Mouse (Mus musculus) neural tube, embryonic 15.5 days (tissue): Measurements from ENCODE around the gene 2010111I01Rik. TPM values are rescaled to one million over a fixed set of nuclear protein-coding genes. Genes with fewer than 3 reads are reported as not detected.

Source experiments
- ATAC-seq: fragments of 200-750 bp; cut with Nextera tagmentation; 2 replicates; pipeline ENCODE4 v1.8.0; 2017; ENCODE audit warnings: mild to moderate bottlenecking, moderate TSS enrichment, moderate library complexity; ENCODE audit not compliant: low FRiP score
- H3K27ac ChIP-seq: fragments of 300-500 bp; sonication (generic); replicated peaks from 2 replicates; pipeline ENCODE4 v1.5.1; 2015; ENCODE audit warnings: mild to moderate bottlenecking, inconsistent platforms
- H3K27me3 ChIP-seq: fragments of 300-500 bp; sonication (generic); replicated peaks from 2 replicates; pipeline ENCODE4 v1.6.1; 2015; ENCODE audit warnings: inconsistent platforms
- H3K36me3 ChIP-seq: fragments of 300-500 bp; sonication (generic); 2 replicates; pipeline ENCODE4 v1.6.1; 2015; ENCODE audit warnings: inconsistent platforms
- H3K4me1 ChIP-seq: fragments of 300-500 bp; sonication (generic); 2 replicates; pipeline ENCODE4 v1.6.1; 2015; ENCODE audit warnings: inconsistent platforms
- H3K4me2 ChIP-seq: fragments of 300-500 bp; sonication (generic); 2 replicates; pipeline ENCODE4 v1.6.1; 2015; ENCODE audit warnings: inconsistent platforms, mild to moderate bottlenecking, moderate library complexity
- H3K4me3 ChIP-seq: fragments of 300-500 bp; sonication (generic); replicated peaks from 2 replicates; pipeline ENCODE4 v1.5.1; 2015; ENCODE audit warnings: mild to moderate bottlenecking, inconsistent platforms
- H3K9ac ChIP-seq: fragments of 300-500 bp; sonication (generic); replicated peaks from 2 replicates; pipeline ENCODE4 v1.6.1; 2015; ENCODE audit warnings: mild to moderate bottlenecking, inconsistent platforms
- H3K9me3 ChIP-seq: fragments of 300-500 bp; sonication (generic); replicated peaks from 2 replicates; pipeline ENCODE4 v1.6.1; 2016; ENCODE audit warnings: inconsistent platforms
- WGBS: fragments of 180-500 bp; shearing (Covaris S2); methylation state at CpG from one replicate; pipeline ENCODE4 v1.1.7; 2015; ENCODE audit warnings: mixed read lengths; 5-methylcytosine and 5-hydroxymethylcytosine counted together
- polyA plus RNA-seq: library from polyadenylated mRNA; unstranded; fragments of >200 nt; fragmentation: Nextera tagmentation; extraction: Ambion mirVana; gene quantifications from 2 replicates; pipeline ENCODE4 v1.2.1, GENCODE M21; 2015

The 2010111I01Rik gene
- polyA plus RNA-seq, 1 experiment from 2014 or later = 36.1 TPM

GRCm38 (mm10) chr13:63032958-63033357, 68.3 kb downstream of the 2010111I01Rik start:
- Histone ChIP-seq H3K4me2 (no peak overlapping the region), H3K27ac (peak overlapping the region; percentile 41), H3K9ac (no peak overlapping the region), H3K36me3 (no peaks in the 10 kb centered on the region), H3K4me3 (no peak overlapping the region), H3K27me3 (no peaks in the 10 kb centered on the region), H3K4me1 (peaks cover 11% of the 10 kb centered on the region; the same call in 1 of the 2 replicates), H3K9me3 (no peaks in the 10 kb centered on the region)
- 34% methylated on average over 8 of the region's 8 CpGs for WGBS
- ATAC-seq = peak; percentile 60; the same call in 1 of the 2 replicates

DNA sequence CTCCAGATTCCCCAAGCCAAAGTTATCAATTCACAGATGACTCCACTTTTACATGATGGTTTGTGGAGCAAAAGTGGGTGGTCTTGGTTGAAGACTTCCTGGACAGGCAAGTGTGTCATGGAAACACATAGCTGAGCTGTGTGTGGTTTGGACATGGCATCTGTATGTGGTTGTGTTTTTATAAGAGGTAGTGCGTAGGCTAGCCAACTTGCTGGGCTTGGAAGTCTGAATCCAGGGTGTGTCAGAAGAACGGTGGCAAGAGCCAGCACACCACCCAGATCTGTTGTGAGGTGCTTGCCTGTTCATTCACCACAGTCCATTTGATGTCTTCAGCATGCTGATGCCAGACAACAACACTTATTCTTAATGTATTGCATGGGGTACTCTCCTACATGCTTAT, 68.7 kb downstream of the 2010111I01Rik start:
- H3K36me3 ChIP-seq = no peaks in the 10 kb centered on the region
- ATAC-seq = 0 out of 2 replicates have a peak, but pooled peaks have one; percentile 7
- WGBS = 84% methylated on average over 2 of the region's 2 CpGs

GRCm38 (mm10) chr13:63034666-63035065, 70.0 kb downstream of the 2010111I01Rik start:
- WGBS = 53% methylated on average over 4 of the region's 4 CpGs
- no peaks in the 10 kb centered on the region for H3K9me3 ChIP-seq
- H3K27me3 ChIP-seq = no peaks in the 10 kb centered on the region
- H3K4me1 ChIP-seq = peaks cover 14% of the 10 kb centered on the region; the same call in 1 of the 2 replicates
- no peak for ATAC-seq
- H3K36me3 ChIP-seq = no peaks in the 10 kb centered on the region
- no peak overlapping the region for H3K9ac ChIP-seq
- no peak overlapping the region for H3K4me3 ChIP-seq
- no peak overlapping the region for H3K4me2 ChIP-seq
- H3K27ac ChIP-seq = no peak overlapping the region

More for the DNA sequence above, 68.7 kb downstream of the 2010111I01Rik start:
- Histone ChIP-seq H3K4me1 (peaks cover 11% of the 10 kb centered on the region; the same call in 1 of the 2 replicates), H3K27me3 (no peaks in the 10 kb centered on the region), H3K9ac (no peak overlapping the region), H3K4me2 (no peak overlapping the region), H3K4me3 (no peak overlapping the region), H3K27ac (0 out of 2 replicates have a peak overlapping the region, but pooled peaks have one; percentile 41), H3K9me3 (no peaks in the 10 kb centered on the region)

- peaks cover 7% of the 10 kb centered on the region; the same call in 1 of the 2 replicates for H3K4me1 ChIP-seq
- H3K27ac ChIP-seq = no peak overlapping the region
- H3K27me3 ChIP-seq = no peaks in the 10 kb centered on the region
- no peak for ATAC-seq
- no peaks in the 10 kb centered on the region for H3K36me3 ChIP-seq
- H3K9me3 ChIP-seq = no peaks in the 10 kb centered on the region
- no peak overlapping the region for H3K9ac ChIP-seq
- no peak overlapping the region for H3K4me3 ChIP-seq
- WGBS = 60% methylated on average over 10 of the region's 10 CpGs
- no peak overlapping the region for H3K4me2 ChIP-seq
These were observed 73.2 kb downstream of the 2010111I01Rik start for GRCm38 (mm10) chr13:63037906-63038305.

DNA sequence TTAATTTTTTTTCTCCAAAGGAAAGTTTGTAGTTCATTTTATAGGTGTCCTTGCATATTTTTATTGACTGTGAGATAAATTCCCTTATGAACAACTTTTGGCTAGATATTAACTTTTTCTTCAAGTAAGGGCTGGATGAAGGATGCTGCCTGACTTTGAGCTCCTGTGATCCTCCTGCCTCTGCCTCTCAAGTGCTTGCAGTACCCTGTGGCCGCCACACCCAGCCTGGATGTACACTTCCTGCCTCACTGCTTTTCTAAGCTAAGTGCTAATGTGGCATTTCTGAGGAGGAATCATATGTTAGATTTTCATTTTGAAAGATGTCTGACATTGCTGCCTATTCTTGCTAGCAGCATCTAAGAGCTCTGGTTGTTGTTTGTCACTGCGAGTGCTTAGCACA, 73.7 kb downstream of the 2010111I01Rik start:
- Histone ChIP-seq H3K36me3 (no peaks in the 10 kb centered on the region), H3K4me3 (no peak overlapping the region), H3K4me2 (no peak overlapping the region), H3K9me3 (no peaks in the 10 kb centered on the region), H3K27ac (no peak overlapping the region), H3K4me1 (0 out of 2 replicates have a peak, but pooled peaks cover 4% of the 10 kb centered on the region), H3K9ac (no peak overlapping the region), H3K27me3 (no peaks in the 10 kb centered on the region)
- 83% methylated on average over 2 of the region's 2 CpGs for WGBS
- ATAC-seq = no peak

- Histone ChIP-seq H3K4me3 (no peak overlapping the region), H3K9me3 (no peaks in the 10 kb centered on the region), H3K4me2 (no peak overlapping the region), H3K27ac (no peak overlapping the region), H3K9ac (no peak overlapping the region), H3K27me3 (no peaks in the 10 kb centered on the region), H3K36me3 (no peaks in the 10 kb centered on the region), H3K4me1 (0 out of 2 replicates have a peak, but pooled peaks cover 4% of the 10 kb centered on the region)
- ATAC-seq = no peak
- 64% methylated on average over 1 of the region's 1 CpGs for WGBS
These were observed 74.2 kb downstream of the 2010111I01Rik start for GRCm38 (mm10) chr13:63038871-63039270.

GRCm38 (mm10) chr13:63039326-63039725, 74.6 kb downstream of the 2010111I01Rik start:
- H3K9ac ChIP-seq = no peak overlapping the region
- no peak overlapping the region for H3K4me2 ChIP-seq
- H3K9me3 ChIP-seq = no peaks in the 10 kb centered on the region
- no peak for ATAC-seq
- H3K27ac ChIP-seq = no peak overlapping the region
- 59% methylated on average over 6 of the region's 6 CpGs for WGBS
- no peaks in the 10 kb centered on the region for H3K36me3 ChIP-seq
- no peak overlapping the region for H3K4me3 ChIP-seq
- no peaks in the 10 kb centered on the region for H3K27me3 ChIP-seq
- H3K4me1 ChIP-seq = 0 out of 2 replicates have a peak, but pooled peaks cover 4% of the 10 kb centered on the region

GRCm38 (mm10) chr13:63039848-63040247, 75.2 kb downstream of the 2010111I01Rik start:
- H3K4me3 ChIP-seq = no peak overlapping the region
- no peaks in the 10 kb centered on the region for H3K36me3 ChIP-seq
- 87% methylated on average over 2 of the region's 2 CpGs for WGBS
- no peak for ATAC-seq
- H3K27ac ChIP-seq = no peak overlapping the region
- H3K4me1 ChIP-seq = 0 out of 2 replicates have a peak, but pooled peaks cover 4% of the 10 kb centered on the region
- no peak overlapping the region for H3K9ac ChIP-seq
- no peak overlapping the region for H3K4me2 ChIP-seq
- H3K27me3 ChIP-seq = no peaks in the 10 kb centered on the region
- H3K9me3 ChIP-seq = no peaks in the 10 kb centered on the region

GRCm38 (mm10) chr13:63045504-63046205, 81.0 kb downstream of the 2010111I01Rik start:
- Histone ChIP-seq H3K27ac (0 out of 2 replicates have a peak overlapping the region, but pooled peaks have one; percentile 5), H3K4me3 (no peak overlapping the region), H3K4me2 (no peak overlapping the region), H3K36me3 (no peaks in the 10 kb centered on the region), H3K9ac (no peak overlapping the region), H3K9me3 (no peaks in the 10 kb centered on the region), H3K27me3 (no peaks in the 10 kb centered on the region), H3K4me1 (no peaks in the 10 kb centered on the region)
- ATAC-seq = no peak
- 79% methylated on average over 2 of the region's 2 CpGs for WGBS

GRCm38 (mm10) chr13:63046206-63047020, 81.7 kb downstream of the 2010111I01Rik start:
- Histone ChIP-seq H3K4me1 (no peaks in the 10 kb centered on the region), H3K9ac (no peak overlapping the region), H3K27me3 (no peaks in the 10 kb centered on the region), H3K4me3 (no peak overlapping the region), H3K9me3 (no peaks in the 10 kb centered on the region), H3K36me3 (no peaks in the 10 kb centered on the region), H3K4me2 (no peak overlapping the region), H3K27ac (0 out of 2 replicates have a peak overlapping the region, but pooled peaks have one; percentile 5)
- peak; percentile 75 for ATAC-seq
- 44% methylated on average over 7 of the region's 7 CpGs for WGBS

DNA sequence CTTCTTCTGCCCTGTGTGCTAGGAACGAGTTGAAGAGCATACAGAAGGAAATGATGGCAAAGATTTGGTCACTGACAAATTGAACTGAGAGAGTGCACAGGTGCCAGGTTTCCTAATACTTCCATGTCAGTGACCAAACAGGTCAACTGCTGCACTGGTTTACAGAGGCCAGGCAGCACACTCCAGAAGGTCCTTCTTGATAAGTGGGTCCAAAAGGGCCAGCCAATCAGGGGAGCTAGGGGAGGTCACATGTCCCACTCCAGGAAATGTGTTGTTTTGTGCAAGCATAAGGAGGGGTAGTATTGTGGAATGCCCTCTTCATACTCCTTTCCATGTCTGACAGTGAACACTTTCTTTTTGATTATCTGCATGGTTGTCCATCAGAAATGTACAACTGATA, 99.0 kb downstream of the 2010111I01Rik start:
- no peaks in the 10 kb centered on the region for H3K9me3 ChIP-seq
- no peak for ATAC-seq
- no peak overlapping the region for H3K4me3 ChIP-seq
- H3K27me3 ChIP-seq = no peaks in the 10 kb centered on the region
- H3K9ac ChIP-seq = no peak overlapping the region
- H3K36me3 ChIP-seq = no peaks in the 10 kb centered on the region
- WGBS = 93% methylated on average over 1 of the region's 1 CpGs
- H3K4me1 ChIP-seq = no peaks in the 10 kb centered on the region
- no peak overlapping the region for H3K27ac ChIP-seq
- no peak overlapping the region for H3K4me2 ChIP-seq
